17 mouse cellular contexts compared by ENCODE assay signal in the genomic region with DNA sequence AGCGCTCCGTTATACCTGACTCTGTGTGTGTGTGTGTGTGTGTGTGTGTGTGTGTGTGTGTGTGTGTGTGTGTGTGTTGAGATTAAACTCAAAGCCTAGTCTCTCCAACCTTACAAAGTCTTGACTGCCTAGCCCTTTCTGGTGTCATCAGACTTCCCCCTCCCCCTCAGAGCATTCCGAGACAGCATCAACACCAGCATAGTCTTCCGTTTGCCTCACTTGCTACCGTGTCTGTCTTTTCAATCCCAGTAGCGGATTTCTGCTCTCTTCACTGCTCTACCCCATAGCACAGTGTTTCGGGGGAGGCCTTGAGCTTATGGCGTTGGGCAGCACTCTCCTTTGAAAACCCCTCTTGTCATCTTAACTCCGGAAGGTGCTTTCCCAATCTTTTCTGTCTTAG. TPM values are rescaled to one million over a fixed set of nuclear protein-coding genes. Genes with fewer than 3 reads are reported as not detected.
DNase-seq lines count a peak whose midpoint lies in the region; ATAC-seq and TF ChIP-seq lines count a peak whose summit lies in the region.
"Had no signal": no experiment of that assay in that cellular context is flagged by ENCODE, and none has a peak within 500 bp of the region (broad histone marks: within the 10 kb centered on the region; RNA-seq: fewer than 3 reads in every experiment).

No protein-coding gene starts in this region.

- no peak for TF ChIP-seq CTCF in lung, postnatal 0 days (IDR thresholded peaks at IDR 0.05)
- no peak for TF ChIP-seq CTCF in E14TG2a.4 (conservative IDR thresholded peaks at IDR 0.05; ENCODE audit: low read length)
- no peak for TF ChIP-seq CTCF in cortical plate, adult 2 months (IDR thresholded peaks at IDR 0.05; ENCODE audit: extremely low read depth, insufficient read depth, low read length)

- H3K9ac ChIP-seq in forebrain, embryonic 16.5 days (replicated peaks; ENCODE audit: low read depth, low read length): no peak overlapping the region
- H3K9ac ChIP-seq in lung, postnatal 0 days (replicated peaks; ENCODE audit: low read depth): no peak overlapping the region
- no peak overlapping the region for H3K9ac ChIP-seq in kidney, embryonic 15.5 days
- H3K9ac ChIP-seq: embryonic facial prominence, embryonic 12.5 days; neural tube, embryonic 12.5 days had no signal

- H3K36me3 ChIP-seq in forebrain, embryonic 10.5 days (replicated peaks): peaks cover 7% of the 10 kb centered on the region; the same call in 1 of the 2 replicates
- no peaks in the 10 kb centered on the region for H3K36me3 ChIP-seq in forebrain, embryonic 16.5 days (ENCODE audit: control insufficient read depth, insufficient read depth)
- H3K36me3 ChIP-seq in lung, postnatal 0 days (ENCODE audit: insufficient read depth, low read length): no peaks in the 10 kb centered on the region
- H3K36me3 ChIP-seq in E14TG2a.4 (ENCODE audit: insufficient read depth, low read length): peaks cover 19% of the 10 kb centered on the region
- H3K36me3 ChIP-seq in kidney, embryonic 15.5 days: peaks cover 7% of the 10 kb centered on the region; the same call in 1 of the 2 replicates
- H3K36me3 ChIP-seq: embryonic facial prominence, embryonic 12.5 days had no signal

- no peak for ATAC-seq in forebrain, embryonic 16.5 days
- ATAC-seq in lung, postnatal 0 days: no peak
- no peak for ATAC-seq in kidney, embryonic 15.5 days (replicated peaks; ENCODE audit: low FRiP score)
- ATAC-seq: activated CD4-positive, CD25-positive, alpha-beta regulatory T cell, adult 4 months; midbrain, embryonic 16.5 days had no signal

- no peak overlapping the region for H3K4me2 ChIP-seq in forebrain, embryonic 16.5 days (ENCODE audit: low read length)
- H3K4me2 ChIP-seq in lung, postnatal 0 days (replicated peaks; ENCODE audit: low read depth, low read length): no peak overlapping the region
- no peak overlapping the region for H3K4me2 ChIP-seq in kidney, embryonic 15.5 days
- H3K4me2 ChIP-seq: embryonic facial prominence, embryonic 12.5 days; neural tube, embryonic 12.5 days had no signal

- no peak for DNase-seq in forebrain, embryonic 10.5 days (ENCODE audit: extremely low spot score, low spot score)
- DNase-seq in lung, postnatal 10 days: peak; percentile 21
- DNase-seq in lung, postnatal 0 days (ENCODE audit: low spot score): no peak
- no peak for DNase-seq in B cell, adult 2 months
- DNase-seq: cerebellum, postnatal 36 days; layer of hippocampus, adult 9-11 months; liver; lung, adult 2 months; right cerebral cortex, postnatal 25 days had no signal

- no peak for TF ChIP-seq POLR2A in cortical plate, adult 2 months (IDR thresholded peaks at IDR 0.05; ENCODE audit: extremely low read depth, insufficient read depth, low read length)

- no peak for TF ChIP-seq EP300 in lung, postnatal 0 days (IDR thresholded peaks at IDR 0.05)

- H3K4me1 ChIP-seq in forebrain, embryonic 10.5 days: peaks cover 25% of the 10 kb centered on the region
- 0 out of 2 replicates have a peak, but pooled peaks cover 4% of the 10 kb centered on the region for H3K4me1 ChIP-seq in forebrain, embryonic 16.5 days (replicated peaks; ENCODE audit: control insufficient read depth, insufficient read depth, low read length)
- peaks cover 7% of the 10 kb centered on the region; the same call in 1 of the 2 replicates for H3K4me1 ChIP-seq in lung, postnatal 0 days (ENCODE audit: insufficient read depth, low read depth, low read length)
- H3K4me1 ChIP-seq in E14TG2a.4 (replicated peaks; ENCODE audit: low read depth, low read length): peaks cover 97% of the 10 kb centered on the region
- no peaks in the 10 kb centered on the region for H3K4me1 ChIP-seq in cortical plate, adult 2 months (ENCODE audit: control insufficient read depth, insufficient read depth, low read length)
- peaks cover 21% of the 10 kb centered on the region for H3K4me1 ChIP-seq in kidney, embryonic 15.5 days

- no peak overlapping the region for H3K4me3 ChIP-seq in forebrain, embryonic 10.5 days
- no peak overlapping the region for H3K4me3 ChIP-seq in forebrain, embryonic 16.5 days (replicated peaks; ENCODE audit: low read length)
- no peak overlapping the region for H3K4me3 ChIP-seq in lung, postnatal 0 days (ENCODE audit: low read depth, low read length)
- peak overlapping the region; percentile 1; the same call in 1 of the 2 replicates for H3K4me3 ChIP-seq in E14TG2a.4 (replicated peaks; ENCODE audit: low read length)
- no peak overlapping the region for H3K4me3 ChIP-seq in cortical plate, adult 2 months (ENCODE audit: insufficient read depth, low read length)
- H3K4me3 ChIP-seq in kidney, embryonic 15.5 days (replicated peaks): no peak overlapping the region
- H3K4me3 ChIP-seq: embryonic facial prominence, embryonic 12.5 days; neural tube, embryonic 12.5 days had no signal

- H3K27me3 ChIP-seq in forebrain, embryonic 10.5 days (ENCODE audit: poor library complexity, severe bottlenecking): no peaks in the 10 kb centered on the region
- no peaks in the 10 kb centered on the region for H3K27me3 ChIP-seq in forebrain, embryonic 16.5 days (replicated peaks; ENCODE audit: control insufficient read depth, insufficient read depth, low read length)
- H3K27me3 ChIP-seq in lung, postnatal 0 days (replicated peaks; ENCODE audit: insufficient read depth, low read length): no peaks in the 10 kb centered on the region
- H3K27me3 ChIP-seq in E14TG2a.4 (ENCODE audit: insufficient read depth, low read length): no peaks in the 10 kb centered on the region; the same call in 1 of the 2 replicates
- H3K27me3 ChIP-seq in kidney, embryonic 15.5 days: no peaks in the 10 kb centered on the region
- H3K27me3 ChIP-seq: embryonic facial prominence, embryonic 12.5 days; neural tube, embryonic 12.5 days had no signal

- H3K27ac ChIP-seq in forebrain, embryonic 10.5 days: peak overlapping the region; percentile 45
- H3K27ac ChIP-seq in forebrain, embryonic 16.5 days (ENCODE audit: low read length): no peak overlapping the region
- H3K27ac ChIP-seq in lung, postnatal 0 days (ENCODE audit: low read length): no peak overlapping the region
- H3K27ac ChIP-seq in cortical plate, adult 2 months (ENCODE audit: insufficient read depth, low read length): 0 out of 2 replicates have a peak overlapping the region, but pooled peaks have one; percentile 30
- no peak overlapping the region for H3K27ac ChIP-seq in kidney, embryonic 15.5 days
- H3K27ac ChIP-seq: neural tube, embryonic 12.5 days had no signal

- 63% methylated on average over 9 of the region's 9 CpGs for WGBS in forebrain, embryonic 10.5 days
- WGBS in forebrain, embryonic 16.5 days: 60% methylated on average over 9 of the region's 9 CpGs
- 77% methylated on average over 9 of the region's 9 CpGs for WGBS in lung, postnatal 0 days
- WGBS in kidney, embryonic 15.5 days: 82% methylated on average over 9 of the region's 9 CpGs

- H3K9me3 ChIP-seq in forebrain, embryonic 10.5 days: no peaks in the 10 kb centered on the region
- no peaks in the 10 kb centered on the region for H3K9me3 ChIP-seq in forebrain, embryonic 16.5 days (ENCODE audit: control insufficient read depth, low read length)
- no peaks in the 10 kb centered on the region for H3K9me3 ChIP-seq in lung, postnatal 0 days (ENCODE audit: low read length)
- H3K9me3 ChIP-seq in E14TG2a.4 (ENCODE audit: low read length): no peaks in the 10 kb centered on the region
- no peaks in the 10 kb centered on the region for H3K9me3 ChIP-seq in kidney, embryonic 15.5 days (replicated peaks)
- H3K9me3 ChIP-seq: embryonic facial prominence, embryonic 12.5 days; neural tube, embryonic 12.5 days had no signal

RNA-seq across cellular contexts. Expression of gene Psma6, which starts 2.4 kb away (rescaled TPM):
- 501 and 503 TPM in 2 replicates for polyA plus RNA-seq in forebrain, embryonic 10.5 days (2016; fragmentation: Nextera tagmentation; extraction: Ambion mirVana)
- 434 and 452 TPM in 2 replicates for polyA plus RNA-seq in forebrain, embryonic 16.5 days (2015; fragmentation: Nextera tagmentation; extraction: Ambion mirVana)
- 281 and 292 TPM in 2 replicates for polyA plus RNA-seq in lung, postnatal 0 days (2015; fragmentation: Nextera tagmentation; extraction: Ambion mirVana)
- 127 and 129 TPM in 2 replicates for polyA plus RNA-seq in cortical plate, adult 2 months (2012; rRNA removed)
- 405 and 435 TPM in 2 replicates for polyA plus RNA-seq in kidney, embryonic 15.5 days (2015; fragmentation: Nextera tagmentation; extraction: Ambion mirVana)

Comparison
In these comparisons a context has a peak if more than half of its experiments do, and no peak if none do; other contexts are left out.
1. H3K27ac ChIP-seq: peak in forebrain, embryonic 10.5 days (single experiment) and cortical plate, adult 2 months (single experiment); none in forebrain, embryonic 16.5 days (single experiment), lung, postnatal 0 days (single experiment) and kidney, embryonic 15.5 days (single experiment).